Mouse (Mus musculus): ENCODE data around the gene Zic4. TPM values are rescaled to one million over a fixed set of nuclear protein-coding genes. Genes with fewer than 3 reads are reported as not detected.
A peak's percentile ranks its signal among the peaks of the same experiment; 100 is the strongest.

Zic4 gene
- polyA plus RNA-seq, 1 experiment from 2014 or later, result 47.8 TPM

GRCm38 (mm10) chr9:91373811-91374575, 11.8 kb downstream of the Zic4 start:
- no peak for DNase-seq (ENCODE audit: low spot score)
- Histone ChIP-seq H3K4me3 (replicated peaks; ENCODE audit: low read length) (no peak overlapping the region), H3K4me1 (replicated peaks; ENCODE audit: control insufficient read depth, insufficient read depth, low read length) (peaks cover 6% of the 10 kb centered on the region; the same call in 1 of the 2 replicates), H3K27ac (peak overlapping the region; percentile 69), H3K27me3 (ENCODE audit: control insufficient read depth, insufficient read depth, low read length) (peaks cover 98% of the 10 kb centered on the region), H3K9me3 (ENCODE audit: control insufficient read depth, low read length) (no peaks in the 10 kb centered on the region), H3K4me2 (replicated peaks) (peak overlapping the region; percentile 28), H3K36me3 (replicated peaks; ENCODE audit: control insufficient read depth, insufficient read depth) (no peaks in the 10 kb centered on the region), H3K9ac (no peak overlapping the region)
- no peak for ATAC-seq (ENCODE audit: low FRiP score)
- WGBS, result 29% methylated on average over 3 of the region's 3 CpGs

- Histone ChIP-seq H3K27me3 (ENCODE audit: control insufficient read depth, insufficient read depth, low read length) (peaks cover 98% of the 10 kb centered on the region), H3K4me2 (replicated peaks) (peak overlapping the region; percentile 40), H3K27ac (peak overlapping the region; percentile 12; the same call in 1 of the 2 replicates), H3K36me3 (replicated peaks; ENCODE audit: control insufficient read depth, insufficient read depth) (no peaks in the 10 kb centered on the region), H3K9me3 (ENCODE audit: control insufficient read depth, low read length) (no peaks in the 10 kb centered on the region), H3K4me3 (replicated peaks; ENCODE audit: low read length) (no peak overlapping the region), H3K4me1 (replicated peaks; ENCODE audit: control insufficient read depth, insufficient read depth, low read length) (peaks cover 6% of the 10 kb centered on the region; the same call in 1 of the 2 replicates), H3K9ac (peak overlapping the region; percentile 8; the same call in 1 of the 2 replicates)
- no peak for ATAC-seq (ENCODE audit: low FRiP score)
- WGBS, result 10% methylated on average over 4 of the region's 4 CpGs
- DNase-seq (ENCODE audit: low spot score), result no peak
These were observed 12.5 kb downstream of the Zic4 start for GRCm38 (mm10) chr9:91374665-91375064.

GRCm38 (mm10) chr9:91377036-91377872, 15.0 kb downstream of the Zic4 start:
- DNase-seq (ENCODE audit: low spot score) (no peak), ATAC-seq (ENCODE audit: low FRiP score) (peak; percentile 36)
- Histone ChIP-seq H3K9me3 (ENCODE audit: control insufficient read depth, low read length) (no peaks in the 10 kb centered on the region), H3K27ac (peak overlapping the region; percentile 93), H3K9ac (peak overlapping the region; percentile 34), H3K36me3 (replicated peaks; ENCODE audit: control insufficient read depth, insufficient read depth) (no peaks in the 10 kb centered on the region), H3K4me3 (replicated peaks; ENCODE audit: low read length) (peak overlapping the region; percentile 41), H3K4me2 (replicated peaks) (peak overlapping the region; percentile 76), H3K4me1 (replicated peaks; ENCODE audit: control insufficient read depth, insufficient read depth, low read length) (peaks cover 6% of the 10 kb centered on the region; the same call in 1 of the 2 replicates), H3K27me3 (ENCODE audit: control insufficient read depth, insufficient read depth, low read length) (peaks cover 93% of the 10 kb centered on the region)
- 5% methylated on average over 14 of the region's 14 CpGs for WGBS

- peak overlapping the region; percentile 72 for H3K9ac ChIP-seq
- peak overlapping the region; percentile 76 for H3K4me2 ChIP-seq (replicated peaks)
- peaks cover 6% of the 10 kb centered on the region; the same call in 1 of the 2 replicates for H3K4me1 ChIP-seq (replicated peaks; ENCODE audit: control insufficient read depth, insufficient read depth, low read length)
- H3K4me3 ChIP-seq (replicated peaks; ENCODE audit: low read length), result peak overlapping the region; percentile 41
- H3K27me3 ChIP-seq (ENCODE audit: control insufficient read depth, insufficient read depth, low read length), result peaks cover 88% of the 10 kb centered on the region
- WGBS, result under 1% methylated on average over 14 of the region's 16 CpGs
- ATAC-seq (ENCODE audit: low FRiP score) (peak; percentile 61), DNase-seq (ENCODE audit: low spot score) (no peak)
- no peaks in the 10 kb centered on the region for H3K9me3 ChIP-seq (ENCODE audit: control insufficient read depth, low read length)
- H3K27ac ChIP-seq, result peak overlapping the region; percentile 93
- no peaks in the 10 kb centered on the region for H3K36me3 ChIP-seq (replicated peaks; ENCODE audit: control insufficient read depth, insufficient read depth)
These were observed 15.6 kb downstream of the Zic4 start for GRCm38 (mm10) chr9:91377873-91378150.

- peak overlapping the region; percentile 93 for H3K27ac ChIP-seq
- H3K36me3 ChIP-seq (replicated peaks; ENCODE audit: control insufficient read depth, insufficient read depth), result no peaks in the 10 kb centered on the region
- peaks cover 85% of the 10 kb centered on the region for H3K27me3 ChIP-seq (ENCODE audit: control insufficient read depth, insufficient read depth, low read length)
- H3K9ac ChIP-seq, result peak overlapping the region; percentile 72
- 1% methylated on average over 48 of the region's 48 CpGs for WGBS
- DNase-seq (ENCODE audit: low spot score) (no peak), ATAC-seq (ENCODE audit: low FRiP score) (0 out of 2 replicates have a peak, but pooled peaks have one; percentile 5)
- H3K4me3 ChIP-seq (replicated peaks; ENCODE audit: low read length), result peak overlapping the region; percentile 41
- H3K9me3 ChIP-seq (ENCODE audit: control insufficient read depth, low read length), result no peaks in the 10 kb centered on the region
- peak overlapping the region; percentile 76 for H3K4me2 ChIP-seq (replicated peaks)
- peaks cover 6% of the 10 kb centered on the region; the same call in 1 of the 2 replicates for H3K4me1 ChIP-seq (replicated peaks; ENCODE audit: control insufficient read depth, insufficient read depth, low read length)
These were observed 16.4 kb downstream of the Zic4 start for GRCm38 (mm10) chr9:91378411-91379299.

- DNase-seq (ENCODE audit: low spot score), result no peak
- H3K4me3 ChIP-seq (replicated peaks; ENCODE audit: low read length), result peak overlapping the region; percentile 41
- peak overlapping the region; percentile 76 for H3K4me2 ChIP-seq (replicated peaks)
- H3K4me1 ChIP-seq (replicated peaks; ENCODE audit: control insufficient read depth, insufficient read depth, low read length), result peaks cover 6% of the 10 kb centered on the region; the same call in 1 of the 2 replicates
- H3K27ac ChIP-seq, result peak overlapping the region; percentile 93
- peak overlapping the region; percentile 72 for H3K9ac ChIP-seq
- no peaks in the 10 kb centered on the region for H3K36me3 ChIP-seq (replicated peaks; ENCODE audit: control insufficient read depth, insufficient read depth)
- H3K27me3 ChIP-seq (ENCODE audit: control insufficient read depth, insufficient read depth, low read length), result peaks cover 85% of the 10 kb centered on the region
- no peaks in the 10 kb centered on the region for H3K9me3 ChIP-seq (ENCODE audit: control insufficient read depth, low read length)
- WGBS, result 4% methylated on average over 8 of the region's 8 CpGs
- no peak for ATAC-seq (ENCODE audit: low FRiP score)
These were observed 17.1 kb downstream of the Zic4 start for GRCm38 (mm10) chr9:91379300-91379635.

GRCm38 (mm10) chr9:91379781-91380457, 17.7 kb downstream of the Zic4 start:
- peaks cover 6% of the 10 kb centered on the region; the same call in 1 of the 2 replicates for H3K4me1 ChIP-seq (replicated peaks; ENCODE audit: control insufficient read depth, insufficient read depth, low read length)
- peak overlapping the region; percentile 76 for H3K4me2 ChIP-seq (replicated peaks)
- 1% methylated on average over 10 of the region's 10 CpGs for WGBS
- H3K4me3 ChIP-seq (replicated peaks; ENCODE audit: low read length), result peak overlapping the region; percentile 41
- ATAC-seq (ENCODE audit: low FRiP score) (no peak), DNase-seq (ENCODE audit: low spot score) (no peak)
- no peaks in the 10 kb centered on the region for H3K9me3 ChIP-seq (ENCODE audit: control insufficient read depth, low read length)
- H3K27me3 ChIP-seq (ENCODE audit: control insufficient read depth, insufficient read depth, low read length), result peaks cover 85% of the 10 kb centered on the region
- no peaks in the 10 kb centered on the region for H3K36me3 ChIP-seq (replicated peaks; ENCODE audit: control insufficient read depth, insufficient read depth)
- peak overlapping the region; percentile 72 for H3K9ac ChIP-seq
- peak overlapping the region; percentile 93 for H3K27ac ChIP-seq

- Histone ChIP-seq H3K36me3 (replicated peaks; ENCODE audit: control insufficient read depth, insufficient read depth) (no peaks in the 10 kb centered on the region), H3K4me2 (replicated peaks) (peak overlapping the region; percentile 76), H3K27ac (peak overlapping the region; percentile 93), H3K9ac (peak overlapping the region; percentile 72), H3K9me3 (ENCODE audit: control insufficient read depth, low read length) (no peaks in the 10 kb centered on the region), H3K27me3 (ENCODE audit: control insufficient read depth, insufficient read depth, low read length) (peaks cover 85% of the 10 kb centered on the region), H3K4me3 (replicated peaks; ENCODE audit: low read length) (peak overlapping the region; percentile 41), H3K4me1 (replicated peaks; ENCODE audit: control insufficient read depth, insufficient read depth, low read length) (peaks cover 6% of the 10 kb centered on the region; the same call in 1 of the 2 replicates)
- under 1% methylated on average over 9 of the region's 9 CpGs for WGBS
- ATAC-seq (ENCODE audit: low FRiP score), result no peak
- no peak for DNase-seq (ENCODE audit: low spot score)
These were observed 18.3 kb downstream of the Zic4 start for GRCm38 (mm10) chr9:91380458-91380914.

Data from hindbrain, embryonic 14.5 days (tissue).